Mouse (Mus musculus) embryo, embryonic 11.5 days (tissue): Measurements from ENCODE around the gene Nfatc3.

ENCODE experiments used
- DNase-seq: peaks from one replicate; pipeline ENCODE4 v3.0.0-alpha.2; 2012; ENCODE audit warnings: low read depth, low spot score

Gene Nfatc3

GRCm38 (mm10) chr8:106146014-106146413 is 87.4 kb downstream of the Nfatc3 start:
- DNase-seq = no peak

GRCm38 (mm10) chr8:106147868-106148565 is 89.4 kb downstream of the Nfatc3 start:
- DNase-seq = no peak

- no peak for DNase-seq
Measured at GRCm38 (mm10) chr8:106149025-106149424, 90.4 kb downstream of the Nfatc3 start.

- DNase-seq = peak; percentile 84
Measured at GRCm38 (mm10) chr8:106149801-106150652, 91.4 kb downstream of the Nfatc3 start, which contains the start of gene Pla2g15. Pla2g15 (plus strand) TSS chr8:106150399.

GRCm38 (mm10) chr8:106150653-106151000 is 92.0 kb downstream of the Nfatc3 start:
- DNase-seq = no peak

GRCm38 (mm10) chr8:106151041-106151440 is 92.4 kb downstream of the Nfatc3 start:
- no peak for DNase-seq

- no peak for DNase-seq
Measured at GRCm38 (mm10) chr8:106152876-106153275, 94.2 kb downstream of the Nfatc3 start.

- DNase-seq = no peak
Measured at GRCm38 (mm10) chr8:106157419-106157818, 98.8 kb downstream of the Nfatc3 start.

- DNase-seq = no peak
Measured at GRCm38 (mm10) chr8:106158381-106158780, 99.7 kb downstream of the Nfatc3 start.

GRCm38 (mm10) chr8:106159876-106160275 is 101.2 kb downstream of the Nfatc3 start:
- no peak for DNase-seq

GRCm38 (mm10) chr8:106163251-106163650 is 104.6 kb downstream of the Nfatc3 start:
- DNase-seq = no peak

GRCm38 (mm10) chr8:106165460-106165859 is 106.8 kb downstream of the Nfatc3 start:
- DNase-seq = peak; percentile 50

GRCm38 (mm10) chr8:106168356-106169016 is 109.8 kb downstream of the Nfatc3 start, which contains the start of gene Slc7a6:
Slc7a6 (plus strand) TSS chr8:106168857.
- peak; percentile 66 for DNase-seq

GRCm38 (mm10) chr8:106169017-106169933 is 110.6 kb downstream of the Nfatc3 start:
- DNase-seq = peak; percentile 46

GRCm38 (mm10) chr8:106169934-106170480 is 111.4 kb downstream of the Nfatc3 start:
- DNase-seq = no peak

- DNase-seq = no peak
Measured at GRCm38 (mm10) chr8:106173566-106173965, 114.9 kb downstream of the Nfatc3 start.

- DNase-seq = no peak
Measured at GRCm38 (mm10) chr8:106176891-106177290, 118.3 kb downstream of the Nfatc3 start.

- DNase-seq = no peak
Measured at GRCm38 (mm10) chr8:106177594-106177993, 119.0 kb downstream of the Nfatc3 start.

- no peak for DNase-seq
Measured at GRCm38 (mm10) chr8:106178428-106178827, 119.8 kb downstream of the Nfatc3 start.
